Mouse (Mus musculus) cerebellum, adult 9-10 months (tissue): Measurements from ENCODE around the gene Phlda3.
A peak's percentile ranks its signal among the peaks of the same experiment; 100 is the strongest.

Experiments used
- DNase-seq: peaks from one replicate; pipeline ENCODE4 v3.0.0; 2022

Gene Phlda3

GRCm38 (mm10) chr1:135760216-135760615, 5.7 kb upstream of the Phlda3 start:
- no peak for DNase-seq

DNA sequence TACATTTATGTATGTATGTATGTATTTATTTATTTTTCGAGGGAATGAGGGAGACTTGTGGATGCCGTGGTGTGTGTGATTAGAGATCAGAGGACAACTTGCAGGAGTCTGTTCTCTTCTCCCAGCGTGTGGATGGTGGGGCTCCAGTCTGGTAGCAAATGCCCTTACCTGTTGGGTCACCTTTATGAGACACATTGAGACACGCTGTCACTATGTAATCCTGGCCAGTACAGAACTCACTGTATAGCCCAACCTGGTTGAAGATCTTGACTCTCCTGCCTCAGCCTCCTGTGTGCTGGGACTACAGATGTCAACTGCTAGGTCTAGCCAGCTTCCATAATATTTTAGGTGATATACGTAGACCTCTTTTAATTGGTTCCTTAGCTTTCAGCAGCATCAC, 4.2 kb upstream of the Phlda3 start:
- DNase-seq, result no peak

DNA sequence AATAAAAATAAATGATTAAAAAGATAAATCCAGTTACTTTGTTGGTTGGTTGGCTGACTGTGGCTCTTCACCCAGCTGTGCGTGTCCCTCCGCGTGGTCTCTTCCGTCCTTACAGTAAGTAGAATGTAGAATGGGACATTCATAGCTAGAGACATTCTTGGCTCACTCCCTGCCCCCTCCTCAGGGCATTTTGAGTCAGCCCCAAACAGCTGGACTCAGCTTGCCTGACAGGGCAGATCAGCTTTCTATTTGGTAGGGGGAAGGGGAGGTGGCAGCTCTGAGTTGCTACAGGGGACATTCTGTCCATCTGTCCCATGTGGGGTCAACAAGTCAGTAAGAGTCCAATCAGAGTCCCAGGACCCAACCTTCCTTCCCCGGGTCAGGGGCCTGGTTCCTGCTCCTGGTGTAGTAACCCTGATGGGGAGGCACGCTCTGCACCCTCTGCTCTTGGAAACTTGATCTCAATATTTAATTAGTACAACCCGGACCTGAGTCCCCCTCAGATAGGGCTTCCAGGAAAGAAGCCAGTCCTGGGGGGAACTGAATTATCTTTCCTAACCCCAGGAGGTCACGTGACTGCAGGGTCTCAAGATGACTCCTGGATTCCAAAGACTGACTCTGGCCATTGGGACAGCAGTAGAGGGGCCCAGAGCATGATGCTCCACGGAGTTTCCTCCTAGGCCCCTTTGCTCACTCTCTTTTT, 2.3 kb upstream of the Phlda3 start:
- DNase-seq, result no peak

DNA sequence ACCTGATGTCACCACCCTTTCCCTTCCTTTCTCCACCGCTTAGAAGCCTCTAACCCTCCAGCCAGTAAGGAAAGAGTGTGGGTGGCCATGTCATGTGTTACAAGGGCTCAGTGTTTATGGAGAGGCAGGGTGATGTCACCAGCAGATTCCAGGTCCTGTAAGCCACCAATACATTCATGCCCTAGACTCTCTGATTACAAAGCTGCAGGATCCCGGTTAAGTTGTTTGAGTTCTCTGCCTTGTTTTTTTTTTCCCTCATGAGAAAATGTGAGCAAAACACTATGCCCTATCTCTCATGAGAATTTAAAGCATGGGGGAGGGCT, 1.8 kb upstream of the Phlda3 start:
- no peak for DNase-seq

GRCm38 (mm10) chr1:135766592-135767306, 830 bp downstream of the Phlda3 start:
- DNase-seq, result no peak

GRCm38 (mm10) chr1:135767324-135767890, 1.5 kb downstream of the Phlda3 start:
- no peak for DNase-seq

DNA sequence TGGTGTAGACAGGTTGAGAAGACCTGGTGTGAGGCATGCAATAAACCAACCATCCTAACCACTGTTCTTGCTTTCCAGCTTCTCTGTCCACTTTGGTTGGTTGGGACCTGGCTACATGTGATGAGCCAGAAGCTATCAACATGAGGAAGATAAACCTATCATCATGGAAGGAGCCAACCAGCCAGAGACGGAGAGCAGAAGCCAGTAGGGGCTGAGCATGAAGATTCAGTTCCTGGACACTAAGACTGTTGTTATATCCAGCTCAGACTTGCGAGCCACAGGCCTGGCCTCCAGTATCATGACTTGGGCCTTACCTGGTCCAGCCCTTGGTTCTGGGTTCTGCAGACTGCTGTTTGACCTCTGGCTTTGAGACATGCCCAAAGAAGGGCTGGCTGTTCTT, 2.5 kb downstream of the Phlda3 start:
- no peak for DNase-seq

- no peak for DNase-seq
Measured at GRCm38 (mm10) chr1:135770237-135770636, 4.3 kb downstream of the Phlda3 start.

DNA sequence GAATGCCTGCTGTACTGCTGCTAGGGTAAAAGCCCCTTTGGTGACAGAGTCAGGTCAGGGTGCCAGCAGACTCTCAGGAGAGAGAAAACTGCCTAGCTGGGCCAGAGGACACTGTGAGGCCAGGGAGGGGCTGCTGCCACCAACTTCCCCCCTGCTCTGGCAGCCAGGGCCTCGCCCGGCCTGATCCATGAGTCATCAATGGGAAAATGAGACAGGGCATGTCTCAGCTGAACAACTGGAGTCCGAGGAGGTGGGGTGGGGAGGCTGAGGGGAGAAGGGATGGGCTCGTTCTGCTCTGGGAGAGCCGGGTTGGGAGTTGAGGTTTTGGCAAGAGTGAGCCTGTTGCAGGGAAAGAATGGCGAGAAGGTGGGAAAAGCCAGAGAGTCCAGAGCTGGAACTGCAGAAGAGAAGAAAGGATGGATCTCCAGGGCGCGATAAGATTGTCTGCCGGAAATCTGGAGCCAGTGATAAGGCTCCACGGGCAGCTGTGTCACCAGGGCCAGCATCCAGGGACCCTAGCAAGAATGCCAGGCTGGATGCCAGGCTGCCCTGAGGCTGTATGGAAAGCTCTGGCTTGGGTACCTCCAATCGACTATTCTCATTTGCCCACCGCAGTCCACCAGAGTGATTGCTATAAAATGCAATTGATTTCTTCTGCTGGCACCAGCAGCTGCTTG, 5.1 kb downstream of the Phlda3 start:
- DNase-seq, result no peak

- DNase-seq, result no peak
Measured at GRCm38 (mm10) chr1:135771573-135771970, 5.7 kb downstream of the Phlda3 start.

GRCm38 (mm10) chr1:135776596-135776995, 10.7 kb downstream of the Phlda3 start:
- no peak for DNase-seq

DNA sequence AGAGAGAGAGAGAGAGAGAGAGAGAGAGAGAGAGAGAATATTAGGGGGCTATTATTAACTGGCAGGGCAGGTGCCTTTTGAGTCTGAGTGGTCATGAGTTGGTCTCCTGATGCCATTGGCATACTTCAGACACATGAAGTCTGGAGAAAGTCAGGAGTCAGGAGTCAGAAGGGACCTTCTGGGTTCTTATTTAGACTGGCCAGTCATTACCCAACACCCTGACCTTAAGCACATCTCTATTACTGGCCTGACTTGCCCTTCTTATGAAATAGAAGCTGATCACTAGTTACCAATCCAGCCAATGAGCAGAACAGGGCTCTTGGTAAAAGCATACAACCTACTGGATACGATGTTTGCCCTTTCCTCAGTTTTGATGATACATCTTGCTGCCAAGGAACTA, 11.1 kb downstream of the Phlda3 start:
- DNase-seq, result no peak

DNA sequence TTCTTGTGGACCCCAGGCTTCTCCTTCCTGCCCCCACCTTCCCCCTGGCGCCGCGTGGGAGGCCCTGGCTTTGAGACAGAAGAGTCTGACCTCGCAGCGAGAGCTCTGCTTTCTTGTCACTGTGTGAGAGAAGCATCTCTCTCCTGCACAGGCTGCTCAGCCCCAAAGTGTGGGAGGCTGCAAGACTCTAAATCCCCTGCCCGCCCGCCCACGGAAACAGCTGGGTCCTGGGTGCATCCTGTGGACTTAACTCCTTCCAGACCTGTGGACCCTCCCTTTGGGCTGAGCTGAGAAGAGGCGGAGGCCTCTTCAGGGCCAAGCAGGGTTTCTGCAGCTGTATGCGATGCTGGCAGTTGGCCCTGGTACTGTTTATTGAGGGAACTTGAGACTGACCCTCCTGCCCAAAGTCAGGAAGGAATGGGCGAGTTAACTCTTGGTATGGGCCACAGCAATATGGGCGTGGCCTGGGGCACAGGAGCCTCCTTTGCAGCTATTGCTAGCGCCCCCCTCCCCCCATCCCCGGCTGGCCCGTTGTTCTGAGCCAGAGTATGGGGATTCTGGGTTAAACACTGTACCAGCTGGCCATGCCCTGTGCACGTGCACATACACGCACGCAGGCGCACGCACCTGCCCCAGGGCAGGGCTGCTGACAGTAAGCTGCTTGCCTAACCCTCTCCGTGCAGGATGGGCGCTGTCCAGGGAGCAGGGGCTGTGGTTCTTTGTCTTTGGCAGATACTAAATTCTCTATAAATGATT, 13.0 kb downstream of the Phlda3 start, which contains the start of gene Tnni1:
Gene Tnni1 (plus strand): TSS at position 655 of the 756 bp plus-strand sequence.
- DNase-seq, result no peak

DNA sequence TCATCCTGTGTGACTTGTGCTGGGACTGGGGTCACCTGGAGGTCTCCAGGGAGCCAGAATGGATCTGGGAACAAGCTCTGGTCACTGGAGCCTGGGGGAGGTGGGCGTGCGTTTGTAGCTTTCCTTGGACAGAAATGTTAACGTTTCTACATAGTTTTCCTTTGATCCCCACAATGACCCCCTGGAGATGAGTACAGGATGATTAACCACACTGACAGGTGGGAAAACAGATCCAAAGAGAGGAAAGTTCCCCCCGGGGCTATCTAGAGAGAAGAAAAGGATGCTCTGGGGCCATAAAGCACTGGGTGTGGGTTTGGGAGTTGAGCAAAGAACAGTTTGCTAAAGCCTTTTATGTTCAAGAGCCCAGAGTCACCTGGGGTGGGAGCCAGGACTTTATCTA, 14.7 kb downstream of the Phlda3 start:
- DNase-seq, result no peak

DNA sequence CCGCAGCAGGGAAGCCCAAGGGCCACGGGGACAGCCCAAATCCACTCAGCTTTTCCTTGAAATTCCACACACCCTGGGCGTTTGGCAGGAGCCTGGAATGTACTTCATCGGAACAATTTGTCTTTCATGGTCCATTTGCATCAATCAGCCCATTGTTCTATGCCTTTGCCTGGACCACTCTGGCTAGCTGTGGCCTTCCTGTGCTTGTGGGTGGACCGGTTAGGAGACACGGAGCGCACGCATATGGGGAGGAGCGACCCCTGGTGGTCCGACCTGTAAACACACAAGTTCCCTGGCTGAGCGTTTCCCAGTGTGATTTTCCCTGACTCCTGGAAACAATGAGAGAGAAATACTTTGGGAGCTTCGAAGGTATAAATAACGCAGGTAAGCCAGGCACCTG, 15.3 kb downstream of the Phlda3 start:
- peak; percentile 37 for DNase-seq

GRCm38 (mm10) chr1:135782816-135783215, 16.9 kb downstream of the Phlda3 start:
- DNase-seq, result no peak

DNA sequence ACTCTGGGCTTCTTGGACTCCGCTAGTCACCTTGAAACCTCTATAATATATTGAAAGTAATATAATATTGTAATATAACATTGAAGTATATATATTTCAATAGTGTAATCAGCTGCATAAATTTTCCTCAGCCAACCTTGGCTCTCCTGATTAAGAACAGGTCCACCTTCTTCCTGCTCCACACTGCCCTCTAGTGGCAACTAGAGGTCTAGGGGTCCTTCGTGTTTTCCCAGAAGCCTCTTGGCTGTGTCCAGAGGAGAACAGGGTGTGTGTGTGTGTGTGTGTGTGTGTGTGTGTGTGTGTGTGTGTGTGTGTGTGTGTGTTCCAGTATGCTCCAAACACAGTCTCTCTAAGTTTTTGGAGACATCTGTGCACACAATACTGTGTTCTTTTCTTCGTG, 21.9 kb downstream of the Phlda3 start:
- peak; percentile 32 for DNase-seq

DNA sequence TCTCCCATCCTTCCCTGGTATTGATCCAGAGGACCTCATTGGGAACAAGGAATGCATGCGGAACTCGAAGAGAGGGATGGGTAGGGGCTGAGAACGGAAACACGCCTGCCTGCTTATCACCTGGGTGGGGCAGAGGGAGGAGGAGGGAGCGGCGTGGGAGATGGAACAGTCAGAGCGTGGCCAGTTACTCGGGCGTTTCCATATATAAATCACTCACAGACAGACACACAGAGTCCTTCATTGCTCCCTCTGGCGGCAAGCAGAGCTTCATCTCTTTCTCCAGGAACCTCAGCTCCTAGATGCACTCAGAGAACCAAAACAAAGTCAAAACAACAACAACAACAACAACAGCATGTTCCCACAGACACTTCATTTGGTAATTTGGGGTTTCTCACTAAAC, 22.8 kb downstream of the Phlda3 start:
- no peak for DNase-seq

GRCm38 (mm10) chr1:135789815-135790214, 23.9 kb downstream of the Phlda3 start:
- DNase-seq, result peak; percentile 22

DNA sequence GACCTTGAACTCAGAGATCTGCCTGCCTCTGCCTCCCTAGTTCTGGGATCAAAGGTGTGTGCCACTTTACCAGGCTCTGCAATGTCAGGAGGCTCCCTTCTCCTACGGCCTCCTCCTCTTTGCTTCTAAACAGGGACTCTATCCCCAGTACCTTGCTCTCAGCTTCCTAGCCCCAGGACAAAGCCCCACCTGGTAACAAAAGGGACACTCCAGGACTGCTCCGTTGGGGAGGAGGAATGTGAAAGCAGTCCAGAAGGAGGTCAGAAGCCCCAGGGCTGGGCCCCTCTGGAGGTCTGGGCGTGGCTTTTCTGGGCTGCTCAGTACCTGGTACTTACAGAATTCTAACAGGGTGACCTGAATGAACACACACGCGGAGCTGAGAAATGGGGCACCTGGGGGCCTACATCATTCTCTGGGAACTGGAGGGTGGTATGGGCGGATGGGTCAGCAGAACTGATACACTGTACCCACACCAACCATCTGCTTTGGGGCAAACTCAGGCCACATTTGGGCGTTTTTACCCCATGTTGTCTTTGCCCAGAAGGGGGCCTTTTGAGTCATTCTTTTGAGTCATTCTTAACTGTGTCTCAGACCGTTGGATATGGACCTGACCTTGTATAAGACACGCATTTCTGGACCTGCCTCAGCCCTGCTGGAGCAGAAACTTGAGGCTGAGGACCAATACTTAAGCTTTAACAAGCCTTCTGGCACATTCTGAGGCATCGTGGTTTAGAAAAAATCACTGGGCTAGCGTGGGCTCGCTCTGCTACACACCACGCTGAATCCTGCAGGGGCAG, 26.4 kb downstream of the Phlda3 start:
- no peak for DNase-seq

GRCm38 (mm10) chr1:135793370-135794215, 27.7 kb downstream of the Phlda3 start:
- no peak for DNase-seq
